Mouse (Mus musculus): ENCODE measurements around the gene Leng9. TPM values are rescaled to one million over a fixed set of nuclear protein-coding genes. Genes with fewer than 3 reads are reported as not detected.

Leng9 gene
- 6.5 and 13.3 TPM in 2 replicates for polyA plus RNA-seq (2012; rRNA removed; ENCODE audit: low replicate concordance)

DNA sequence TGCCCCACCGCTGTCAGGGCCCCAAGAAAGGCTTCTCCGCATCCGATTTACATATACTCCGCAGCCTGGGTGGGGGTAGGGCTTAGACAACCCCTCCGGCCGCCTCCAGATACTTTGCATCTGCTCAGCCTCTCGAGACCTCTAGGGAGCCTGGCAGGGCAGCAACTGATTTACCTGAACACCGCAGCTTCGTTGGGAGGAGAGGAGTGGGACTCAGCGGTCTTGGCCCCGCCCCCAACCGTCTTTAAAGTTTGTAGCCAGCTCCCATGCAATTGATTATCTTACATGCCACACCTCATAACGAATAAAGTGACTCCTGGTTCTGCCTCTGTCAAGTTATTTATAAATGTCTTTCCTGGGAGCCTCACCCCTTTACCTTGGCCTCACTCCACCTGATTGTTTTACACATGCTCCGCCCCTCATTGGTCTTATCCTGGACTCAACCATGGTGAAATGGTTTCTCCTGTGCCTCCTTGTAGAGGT is at the start of gene Leng9:
Gene Leng9, minus strand, starts transcription at position 316 of the 483 bp plus-strand sequence.

DNA sequence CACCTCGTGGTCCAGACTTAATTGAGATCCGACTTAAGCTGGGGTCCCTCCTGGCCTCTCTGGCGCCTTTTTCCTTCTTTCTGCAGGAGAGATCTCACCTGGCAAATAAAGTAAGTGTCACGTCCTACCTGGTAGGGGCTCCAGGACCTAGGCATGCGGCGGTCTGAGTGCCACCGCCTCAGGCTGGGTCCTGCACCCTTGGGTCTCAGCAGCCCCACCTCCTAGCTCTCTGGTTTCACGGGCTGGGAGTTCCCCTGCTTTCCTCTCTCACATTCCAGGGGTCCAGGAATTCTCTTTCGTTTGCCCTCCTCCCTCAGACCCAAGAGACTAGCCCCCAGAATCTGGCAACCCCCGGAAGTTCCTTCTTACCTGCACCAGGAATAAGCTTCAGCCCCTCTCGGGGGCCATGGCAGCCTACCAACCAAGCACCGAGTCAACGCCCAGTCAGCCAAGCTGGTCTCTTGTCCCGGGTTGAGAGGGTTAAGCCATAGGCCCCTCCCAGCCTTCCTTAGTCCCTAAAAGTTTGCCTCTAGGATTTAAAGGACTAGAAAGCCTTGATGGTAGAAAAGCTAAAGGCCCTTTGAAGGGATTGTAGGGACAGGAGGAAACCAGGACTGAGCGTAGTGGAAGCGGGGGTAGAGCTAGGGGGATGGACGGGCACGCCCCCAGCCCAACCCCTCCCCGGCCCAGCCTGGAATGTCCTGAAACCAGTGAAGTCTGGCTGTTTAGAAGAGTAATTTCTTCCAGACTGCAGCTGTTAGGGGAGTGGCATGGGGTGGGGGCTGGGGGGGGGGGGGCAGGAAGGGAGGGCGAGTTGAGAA is 14.1 kb upstream of the Leng9 start, which contains the start of gene Cdc42ep5:
Gene Cdc42ep5, minus strand, starts transcription at position 771 of the 821 bp plus-strand sequence.

DNA sequence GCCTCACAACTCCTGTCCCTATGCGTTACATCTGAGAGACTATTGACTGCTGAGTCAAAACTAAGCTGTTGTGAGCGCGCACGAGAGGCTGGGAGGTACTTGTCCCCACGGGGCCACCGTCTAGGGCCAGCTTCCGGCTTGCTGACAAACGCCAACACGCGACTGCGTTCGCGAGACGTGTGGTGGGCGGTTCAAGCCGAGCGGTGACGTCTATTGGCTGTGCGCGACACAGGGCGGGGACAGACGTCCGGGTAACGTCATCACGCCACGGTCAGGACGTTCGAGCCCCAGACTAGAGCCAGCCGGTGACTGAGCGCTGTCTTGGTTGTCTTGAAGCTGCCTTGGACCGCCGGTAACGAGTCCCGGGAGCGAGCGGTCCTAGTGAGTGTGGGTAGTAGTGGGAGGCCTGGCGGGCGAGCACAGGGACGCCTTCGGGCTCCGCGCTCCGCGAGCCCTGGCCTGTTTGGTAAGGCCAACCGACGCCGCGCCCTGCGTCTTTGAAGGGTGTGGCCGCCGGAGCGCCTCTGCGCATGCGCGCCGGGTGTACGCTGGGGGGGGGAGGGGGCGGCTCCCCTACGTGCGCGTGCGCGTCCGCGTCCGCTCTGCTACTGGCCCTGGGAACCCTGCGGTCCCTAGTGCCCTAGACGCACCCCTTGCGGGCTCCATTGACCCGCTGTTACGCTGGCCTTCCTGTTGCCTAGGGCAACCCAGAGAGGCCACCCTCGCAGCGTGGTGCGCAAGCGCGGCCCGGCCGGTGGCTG is 13.2 kb downstream of the Leng9 start, which contains the start of gene Leng8:
Gene Leng8, plus strand, starts transcription at position 269 of the 761 bp plus-strand sequence.

GRCm38 (mm10) chr7:4119344-4119902 is 30.8 kb downstream of the Leng9 start, which contains the start of gene Ttyh1:
Gene Ttyh1 (plus strand): TSS chr7:4119408.

Other genes starting within 250 kb of the Leng9 start
- gene Lilra6, start 234.9 kb downstream of the Leng9 start, polyA plus RNA-seq (2012; rRNA removed; ENCODE audit: low replicate concordance): 2.8 and 6.5 TPM in 2 replicates
- 3.9 and 11.6 TPM in 2 replicates for gene Lair1, start 87.2 kb downstream of the Leng9 start, polyA plus RNA-seq (2012; rRNA removed; ENCODE audit: low replicate concordance)
- 6.1 and 12.7 TPM in 2 replicates for gene Ttyh1, start 31.0 kb downstream of the Leng9 start, polyA plus RNA-seq (2012; rRNA removed; ENCODE audit: low replicate concordance)
- 549 and 715 TPM in 2 replicates for gene Leng8, start 13.3 kb downstream of the Leng9 start, polyA plus RNA-seq (2012; rRNA removed; ENCODE audit: low replicate concordance)
- gene Cdc42ep5, start 14.5 kb upstream of the Leng9 start, polyA plus RNA-seq (2012; rRNA removed; ENCODE audit: low replicate concordance): 38.8 and 101 TPM in 2 replicates
- gene Lilra5, start 87.4 kb upstream of the Leng9 start, polyA plus RNA-seq (2012; rRNA removed; ENCODE audit: low replicate concordance): 0.56 and 0.57 TPM in 2 replicates
- 1.1 and 1.8 TPM in 2 replicates for gene Ncr1, start 187.3 kb upstream of the Leng9 start, polyA plus RNA-seq (2012; rRNA removed; ENCODE audit: low replicate concordance)
- gene Gp6, start 247.4 kb upstream of the Leng9 start, polyA plus RNA-seq (2012; rRNA removed; ENCODE audit: low replicate concordance): not detected in 2 replicates